Mouse (Mus musculus) kidney, postnatal 25 days (tissue): ENCODE results near the gene Siah2.

Experiments
- DNase-seq, 2 experiments: peaks; one replicate each; pipeline ENCODE4 v3.0.0; 2021; ENCODE audit warnings: mixed read lengths in 2 of 2

Siah2 gene

GRCm38 (mm10) chr3:58691997-58692721 is at the start of gene Siah2:
Gene Siah2 (minus strand): TSS chr3:58692400.
- peak; percentile 89 to 97 for DNase-seq

GRCm38 (mm10) chr3:58739536-58739935 is 47.3 kb upstream of the Siah2 start:
- no peak for DNase-seq

- DNase-seq, result no peak
Observed at GRCm38 (mm10) chr3:58738346-58739089, 46.3 kb upstream of the Siah2 start.

GRCm38 (mm10) chr3:58731520-58731919 is 39.3 kb upstream of the Siah2 start:
- DNase-seq, result no peak

- no peak for DNase-seq
Observed at GRCm38 (mm10) chr3:58730580-58730979, 38.4 kb upstream of the Siah2 start.

GRCm38 (mm10) chr3:58729549-58729948 is 37.3 kb upstream of the Siah2 start:
- DNase-seq, result peak in 1 of 2 experiments; percentile 9

- DNase-seq, result no peak
Observed at GRCm38 (mm10) chr3:58727601-58728000, 35.4 kb upstream of the Siah2 start.

GRCm38 (mm10) chr3:58727012-58727411 is 34.8 kb upstream of the Siah2 start:
- peak; percentile 39 to 40 for DNase-seq

- DNase-seq, result no peak
Observed at GRCm38 (mm10) chr3:58726374-58726773, 34.2 kb upstream of the Siah2 start.

- no peak for DNase-seq
Observed at GRCm38 (mm10) chr3:58724815-58725214, 32.6 kb upstream of the Siah2 start.

- no peak for DNase-seq
Observed at GRCm38 (mm10) chr3:58723656-58724055, 31.5 kb upstream of the Siah2 start.

GRCm38 (mm10) chr3:58719461-58720230 is 27.4 kb upstream of the Siah2 start:
- DNase-seq, result no peak

GRCm38 (mm10) chr3:58716705-58717104 is 24.5 kb upstream of the Siah2 start:
- DNase-seq, result no peak

- DNase-seq, result no peak
Observed at GRCm38 (mm10) chr3:58714767-58715166, 22.6 kb upstream of the Siah2 start.

GRCm38 (mm10) chr3:58714034-58714433 is 21.8 kb upstream of the Siah2 start:
- no peak for DNase-seq

- no peak for DNase-seq
Observed at GRCm38 (mm10) chr3:58713191-58713590, 21.0 kb upstream of the Siah2 start.

GRCm38 (mm10) chr3:58704547-58704946 is 12.3 kb upstream of the Siah2 start:
- no peak for DNase-seq

- DNase-seq, result peak; percentile 47 to 72
Observed at GRCm38 (mm10) chr3:58703748-58704147, 11.5 kb upstream of the Siah2 start.

- DNase-seq, result no peak
Observed at GRCm38 (mm10) chr3:58702329-58702728, 10.1 kb upstream of the Siah2 start.

GRCm38 (mm10) chr3:58701441-58701840 is 9.2 kb upstream of the Siah2 start:
- DNase-seq, result no peak

GRCm38 (mm10) chr3:58697926-58698325 is 5.7 kb upstream of the Siah2 start:
- no peak for DNase-seq

GRCm38 (mm10) chr3:58696806-58697205 is 4.6 kb upstream of the Siah2 start:
- no peak for DNase-seq

- no peak for DNase-seq
Observed at GRCm38 (mm10) chr3:58695507-58695906, 3.3 kb upstream of the Siah2 start.
